Mouse (Mus musculus) heart, postnatal 0 days (tissue): Measurements from ENCODE around the gene Stab2. TPM values are rescaled to one million over a fixed set of nuclear protein-coding genes. Genes with fewer than 3 reads are reported as not detected.

Experiments used
- ATAC-seq: fragments of 200-750 bp; cut with Nextera tagmentation; 2 replicates; pipeline ENCODE4 v1.8.0; 2017; ENCODE audit warnings: low read depth, moderate number of reproducible peaks, moderate library complexity; ENCODE audit not compliant: insufficient read depth
- DNase-seq: peaks from one replicate; pipeline ENCODE4 v3.0.0-alpha.2; 2016; ENCODE audit warnings: low spot score
- H3K27ac ChIP-seq: fragments of 300-500 bp; sonication (generic); 2 replicates; pipeline ENCODE4 v1.5.1; 2014; ENCODE audit warnings: low read depth, mild to moderate bottlenecking
- H3K27me3 ChIP-seq: fragments of 300-500 bp; sonication (generic); 2 replicates; pipeline ENCODE4 v1.6.1; 2014; ENCODE audit warnings: low read length, mixed read lengths; ENCODE audit not compliant: control insufficient read depth, insufficient read depth
- H3K36me3 ChIP-seq: fragments of 300-500 bp; sonication (generic); replicated peaks from 2 replicates; pipeline ENCODE4 v1.6.1; 2014; ENCODE audit warnings: low read length, mixed read lengths; ENCODE audit not compliant: control insufficient read depth, insufficient read depth
- H3K4me1 ChIP-seq: fragments of 300-500 bp; sonication (generic); 2 replicates; pipeline ENCODE4 v1.6.1; 2014; ENCODE audit warnings: antibody characterized with exemption; ENCODE audit not compliant: control insufficient read depth, insufficient read depth
- H3K4me2 ChIP-seq: fragments of 300-500 bp; sonication (generic); 2 replicates; pipeline ENCODE4 v1.6.1; 2014; ENCODE audit warnings: low read depth, mild to moderate bottlenecking, low read length, moderate library complexity
- H3K4me3 ChIP-seq: fragments of 300-500 bp; sonication (generic); 2 replicates; pipeline ENCODE4 v1.5.1; 2014; ENCODE audit warnings: low read depth, low read length
- H3K9ac ChIP-seq: fragments of 300-500 bp; sonication (generic); replicated peaks from 2 replicates; pipeline ENCODE4 v1.6.1; 2014; ENCODE audit warnings: low read depth, low read length, mixed read lengths
- H3K9me3 ChIP-seq: fragments of 300-500 bp; sonication (generic); replicated peaks from 2 replicates; pipeline ENCODE4 v1.6.1; 2016; ENCODE audit warnings: low read length; ENCODE audit not compliant: control insufficient read depth
- CTCF ChIP-seq: IDR thresholded peaks from 2 replicates; pipeline ENCODE4 v1.5.1; 2016; ENCODE audit warnings: antibody characterized with exemption, control low read depth, low read depth
- EP300 ChIP-seq: IDR thresholded peaks from 2 replicates; pipeline ENCODE4 v1.6.1; 2016; ENCODE audit warnings: antibody characterized with exemption, low read depth
- WGBS: fragments of 180-500 bp; shearing (Covaris S2); extraction: QIAGEN DNeasy Blood & Tissue Kit; methylation state at CpG from one replicate; pipeline ENCODE4 v1.1.7; 2014; 5-methylcytosine and 5-hydroxymethylcytosine counted together
- polyA plus RNA-seq: library from polyadenylated mRNA; unstranded; fragments of >200 nt; fragmentation: Nextera tagmentation; extraction: Ambion mirVana; gene quantifications from 2 replicates; pipeline ENCODE4 v1.2.1, GENCODE M21; 2015
- total RNA-seq: library from RNA; depleted of rRNA; stranded (reverse); fragments of >200 nt; gene quantifications from 2 replicates; pipeline ENCODE4 v1.2.3, GENCODE M21; 2014; ENCODE audit warnings: low replicate concordance

Gene Stab2
- total and polyA plus RNA-seq, 2 experiments from 2014 or later = 0.22 to 3.9 TPM

GRCm38 (mm10) chr10:87045273-87045672 lies 37.4 kb upstream of the Stab2 start:
- Histone ChIP-seq H3K27ac (no peak overlapping the region), H3K36me3 (no peaks in the 10 kb centered on the region), H3K9ac (no peak overlapping the region), H3K27me3 (no peaks in the 10 kb centered on the region), H3K9me3 (no peaks in the 10 kb centered on the region), H3K4me1 (no peaks in the 10 kb centered on the region), H3K4me3 (no peak overlapping the region), H3K4me2 (no peak overlapping the region)
- ATAC-seq (peak; percentile 30), DNase-seq (peak; percentile 28)
- 40% methylated on average over 3 of the region's 3 CpGs for WGBS
- TF ChIP-seq EP300 = no peak
- no peak for TF ChIP-seq CTCF

DNA sequence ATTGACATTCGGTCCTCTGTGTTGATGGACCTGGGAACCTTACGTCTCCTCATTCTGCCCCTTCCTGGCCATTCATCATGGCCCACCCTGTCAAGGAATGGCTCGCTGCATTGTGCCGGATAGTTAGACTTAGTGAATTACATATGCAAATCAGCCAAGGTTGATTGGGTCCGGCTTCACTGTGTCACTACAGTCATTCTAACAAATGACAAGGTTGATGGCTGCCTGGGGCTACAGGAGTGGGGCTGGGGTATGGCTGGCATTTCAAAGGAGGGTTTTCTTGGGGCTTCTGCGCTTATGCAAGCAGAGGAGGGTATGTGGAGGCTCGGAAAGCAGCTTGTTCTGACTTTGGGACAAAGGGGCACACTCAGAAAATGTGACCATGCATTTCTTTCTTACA lies 33.4 kb upstream of the Stab2 start:
- H3K36me3 ChIP-seq = no peaks in the 10 kb centered on the region
- no peak overlapping the region for H3K4me2 ChIP-seq
- DNase-seq = no peak
- H3K4me1 ChIP-seq = no peaks in the 10 kb centered on the region
- 82% methylated on average over 7 of the region's 7 CpGs for WGBS
- no peak overlapping the region for H3K9ac ChIP-seq
- no peak overlapping the region for H3K4me3 ChIP-seq
- no peak for TF ChIP-seq EP300
- no peak for TF ChIP-seq CTCF
- H3K9me3 ChIP-seq = no peaks in the 10 kb centered on the region
- no peaks in the 10 kb centered on the region for H3K27me3 ChIP-seq
- no peak overlapping the region for H3K27ac ChIP-seq
- no peak for ATAC-seq

GRCm38 (mm10) chr10:87039800-87040199 lies 32.0 kb upstream of the Stab2 start:
- H3K9me3 ChIP-seq = no peaks in the 10 kb centered on the region
- H3K27ac ChIP-seq = no peak overlapping the region
- no peak overlapping the region for H3K9ac ChIP-seq
- DNase-seq = no peak
- TF ChIP-seq CTCF = no peak
- TF ChIP-seq EP300 = no peak
- WGBS = 43% methylated on average over 3 of the region's 3 CpGs
- no peak overlapping the region for H3K4me2 ChIP-seq
- no peaks in the 10 kb centered on the region for H3K27me3 ChIP-seq
- no peak overlapping the region for H3K4me3 ChIP-seq
- no peaks in the 10 kb centered on the region for H3K36me3 ChIP-seq
- no peak; the same call in 1 of the 2 replicates for ATAC-seq
- no peaks in the 10 kb centered on the region for H3K4me1 ChIP-seq

- ATAC-seq (peak; percentile 57), DNase-seq (no peak)
- H3K4me2 ChIP-seq = no peak overlapping the region
- H3K9ac ChIP-seq = no peak overlapping the region
- H3K36me3 ChIP-seq = no peaks in the 10 kb centered on the region
- H3K9me3 ChIP-seq = no peaks in the 10 kb centered on the region
- H3K4me3 ChIP-seq = no peak overlapping the region
- no peaks in the 10 kb centered on the region for H3K27me3 ChIP-seq
- H3K27ac ChIP-seq = no peak overlapping the region
- TF ChIP-seq EP300 (no peak), CTCF (no peak)
- no peaks in the 10 kb centered on the region for H3K4me1 ChIP-seq
- WGBS = 31% methylated on average over 6 of the region's 6 CpGs
Observed at GRCm38 (mm10) chr10:87039340-87039739, 31.5 kb upstream of the Stab2 start.

DNA sequence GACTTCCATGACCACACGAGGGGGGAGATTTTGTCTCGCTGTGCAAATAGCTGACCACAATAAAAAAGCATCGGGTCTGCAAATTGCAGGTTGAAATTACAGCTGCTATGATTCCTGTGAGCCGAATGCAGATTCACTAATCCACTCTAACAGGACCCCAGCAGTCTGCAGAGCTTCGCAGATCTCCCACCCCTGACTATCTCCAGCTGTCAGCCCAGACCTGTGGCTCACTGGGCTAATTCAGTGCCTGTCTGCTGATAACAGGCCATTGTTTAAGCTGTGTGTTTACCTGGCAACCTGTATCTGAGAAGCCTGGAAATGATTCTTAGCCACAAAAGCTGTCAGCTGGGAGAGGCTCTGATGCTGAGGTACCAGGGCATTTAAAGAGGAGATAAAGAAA lies 29.2 kb upstream of the Stab2 start:
- WGBS = 26% methylated on average over 5 of the region's 5 CpGs
- no peak overlapping the region for H3K27ac ChIP-seq
- no peaks in the 10 kb centered on the region for H3K27me3 ChIP-seq
- H3K9me3 ChIP-seq = no peaks in the 10 kb centered on the region
- H3K36me3 ChIP-seq = no peaks in the 10 kb centered on the region
- H3K4me2 ChIP-seq = no peak overlapping the region
- TF ChIP-seq CTCF (no peak), EP300 (no peak)
- no peak; the same call in 1 of the 2 replicates for ATAC-seq
- no peak for DNase-seq
- no peak overlapping the region for H3K4me3 ChIP-seq
- no peaks in the 10 kb centered on the region for H3K4me1 ChIP-seq
- H3K9ac ChIP-seq = no peak overlapping the region

GRCm38 (mm10) chr10:87036271-87036703 lies 28.5 kb upstream of the Stab2 start:
- Histone ChIP-seq H3K9me3 (no peaks in the 10 kb centered on the region), H3K27ac (no peak overlapping the region), H3K4me1 (no peaks in the 10 kb centered on the region), H3K27me3 (no peaks in the 10 kb centered on the region), H3K36me3 (no peaks in the 10 kb centered on the region), H3K9ac (no peak overlapping the region), H3K4me3 (no peak overlapping the region), H3K4me2 (no peak overlapping the region)
- 37% methylated on average over 14 of the region's 14 CpGs for WGBS
- TF ChIP-seq EP300 (no peak), CTCF (no peak)
- ATAC-seq = no peak
- no peak for DNase-seq
